ENCODE assay signal across 8 mouse cellular contexts in genomic region chr9:61369316-61370273, GRCm38 (mm10). TPM values are rescaled to one million over a fixed set of nuclear protein-coding genes. Genes with fewer than 3 reads are reported as not detected.
DNase-seq lines count a peak whose midpoint lies in the region; ATAC-seq and TF ChIP-seq lines count a peak whose summit lies in the region.

No protein-coding gene starts in this region.

- H3K9me3 ChIP-seq in MEL (replicated peaks; ENCODE audit: insufficient read depth, low read length) = no peaks in the 10 kb centered on the region
- H3K9me3 ChIP-seq in heart, embryonic 12.5 days (replicated peaks) = no peaks in the 10 kb centered on the region
- H3K9me3 ChIP-seq in kidney, embryonic 16.5 days (ENCODE audit: low read length) = no peaks in the 10 kb centered on the region
- H3K9me3 ChIP-seq in lung, postnatal 0 days (ENCODE audit: low read length) = no peaks in the 10 kb centered on the region

- TF ChIP-seq RAD21 in MEL (IDR thresholded peaks at IDR 0.05; ENCODE audit: low read depth, low read length) = no peak

- no peak for TF ChIP-seq EP300 in MEL (IDR thresholded peaks at IDR 0.05; ENCODE audit: low read depth in 1 of 2, low read length in 2 of 2)
- TF ChIP-seq EP300 in lung, postnatal 0 days (IDR thresholded peaks at IDR 0.05) = no peak

- no peak for TF ChIP-seq POLR2A in MEL (IDR thresholded peaks at IDR 0.05; ENCODE audit: control insufficient read depth in 1 of 2, insufficient read depth in 1 of 2, low read depth in 1 of 2, low read length in 2 of 2, poor library complexity in 1 of 2)

- H3K27ac ChIP-seq in MEL (ENCODE audit: control insufficient read depth, low read depth, low read length) = no peak overlapping the region
- no peak overlapping the region for H3K27ac ChIP-seq in heart, embryonic 12.5 days (ENCODE audit: poor library complexity, severe bottlenecking)
- peak overlapping the region; percentile 82 for H3K27ac ChIP-seq in kidney, embryonic 16.5 days (ENCODE audit: low read length)
- H3K27ac ChIP-seq in lung, postnatal 0 days (ENCODE audit: low read length) = peak overlapping the region; percentile 16; the same call in 1 of the 2 replicates

- H3K4me1 ChIP-seq in MEL (ENCODE audit: control insufficient read depth in 1 of 2, insufficient read depth in 2 of 2, low read length in 2 of 2) = peaks cover 0 to 14% of the 10 kb centered on the region in 2 experiments; a peak in 1 of 4 replicates
- peaks cover 48% of the 10 kb centered on the region for H3K4me1 ChIP-seq in heart, embryonic 12.5 days (replicated peaks)
- H3K4me1 ChIP-seq in kidney, embryonic 16.5 days (ENCODE audit: insufficient read depth, low read length) = peaks cover 45% of the 10 kb centered on the region
- peaks cover 28% of the 10 kb centered on the region for H3K4me1 ChIP-seq in lung, postnatal 0 days (ENCODE audit: insufficient read depth, low read depth, low read length)

- peak overlapping the region; percentile 71 for H3K4me2 ChIP-seq in heart, embryonic 12.5 days
- H3K4me2 ChIP-seq in kidney, embryonic 16.5 days (replicated peaks; ENCODE audit: low read depth, low read length) = peak overlapping the region; percentile 59
- H3K4me2 ChIP-seq in lung, postnatal 0 days (replicated peaks; ENCODE audit: low read depth, low read length) = peak overlapping the region; percentile 56

- no peak for ATAC-seq in heart, embryonic 12.5 days (ENCODE audit: insufficient number of reproducible peaks, low FRiP score)
- no peak for ATAC-seq in kidney, embryonic 16.5 days (ENCODE audit: low FRiP score, low TSS enrichment)
- ATAC-seq in lung, postnatal 0 days = no peak

- 1% methylated on average over 45 of the region's 45 CpGs for WGBS in heart, embryonic 12.5 days
- under 1% methylated on average over 45 of the region's 45 CpGs for WGBS in kidney, embryonic 16.5 days
- 1% methylated on average over 45 of the region's 45 CpGs for WGBS in lung, postnatal 0 days

- H3K4me3 ChIP-seq in MEL (ENCODE audit: control insufficient read depth in 1 of 2, insufficient read depth in 1 of 2, low read depth in 2 of 2, low read length in 2 of 2) = peak overlapping the region in 1 of 2 experiments; percentile 25; a peak in 2 of 4 replicates
- peak overlapping the region; percentile 31 for H3K4me3 ChIP-seq in heart, embryonic 12.5 days
- H3K4me3 ChIP-seq in kidney, embryonic 16.5 days (ENCODE audit: low read length) = peak overlapping the region; percentile 37
- H3K4me3 ChIP-seq in lung, postnatal 0 days (ENCODE audit: low read depth, low read length) = peak overlapping the region; percentile 19

- H3K36me3 ChIP-seq in MEL (ENCODE audit: control insufficient read depth in 1 of 2, insufficient read depth in 2 of 2, low read length in 2 of 2) = peaks cover 0 to 11% of the 10 kb centered on the region in 2 experiments; a peak in 2 of 4 replicates
- H3K36me3 ChIP-seq in heart, embryonic 12.5 days = no peaks in the 10 kb centered on the region
- H3K36me3 ChIP-seq in kidney, embryonic 16.5 days (ENCODE audit: insufficient read depth, low read length) = no peaks in the 10 kb centered on the region
- no peaks in the 10 kb centered on the region for H3K36me3 ChIP-seq in lung, postnatal 0 days (ENCODE audit: insufficient read depth, low read length)

- peak; percentile 82 for DNase-seq in CD4-positive helper T cell, adult 2 months (ENCODE audit: low read depth, low spot score)
- peak; percentile 32 for DNase-seq in MEL (ENCODE audit: low read depth, low spot score)
- DNase-seq in cerebellum, postnatal 36 days = peak; percentile 52 to 64
- peak; percentile 71 for DNase-seq in lung, postnatal 0 days (ENCODE audit: low spot score)
- DNase-seq in right cerebral cortex, postnatal 14 days = peak; percentile 31
- DNase-seq in adipocyte (ENCODE audit: low spot score) = no peak

- no peak for TF ChIP-seq CTCF in MEL (IDR thresholded peaks at IDR 0.05 in 2 of 3, conservative IDR thresholded peaks at IDR 0.05 in 1 of 3; ENCODE audit: control insufficient read depth in 1 of 3, insufficient read depth in 1 of 3, low read depth in 2 of 3, low read length in 3 of 3, poor library complexity in 1 of 3, severe bottlenecking in 1 of 3)
- peak; percentile 47 for TF ChIP-seq CTCF in lung, postnatal 0 days (IDR thresholded peaks at IDR 0.05)

- peak overlapping the region; percentile 15; the same call in 1 of the 2 replicates for H3K9ac ChIP-seq in MEL (ENCODE audit: control insufficient read depth, low read depth, low read length, poor library complexity, severe bottlenecking)
- 0 out of 2 replicates have a peak overlapping the region, but pooled peaks have one; percentile 29 for H3K9ac ChIP-seq in heart, embryonic 12.5 days
- peak overlapping the region; percentile 60 for H3K9ac ChIP-seq in kidney, embryonic 16.5 days (replicated peaks; ENCODE audit: low read length)
- H3K9ac ChIP-seq in lung, postnatal 0 days (replicated peaks; ENCODE audit: low read depth) = no peak overlapping the region

- H3K79me2 ChIP-seq in MEL (ENCODE audit: control insufficient read depth, insufficient read depth, low read length, poor library complexity) = peaks cover 32% of the 10 kb centered on the region

- H3K27me3 ChIP-seq in MEL (ENCODE audit: control insufficient read depth in 1 of 2, insufficient read depth in 2 of 2, low read length in 2 of 2) = peaks cover 0 to 3% of the 10 kb centered on the region in 2 experiments; a peak in 2 of 4 replicates
- H3K27me3 ChIP-seq in heart, embryonic 12.5 days (replicated peaks) = peaks cover 36% of the 10 kb centered on the region
- peaks cover 10% of the 10 kb centered on the region; the same call in 1 of the 2 replicates for H3K27me3 ChIP-seq in kidney, embryonic 16.5 days (ENCODE audit: insufficient read depth, low read length)
- no peaks in the 10 kb centered on the region; the same call in 1 of the 2 replicates for H3K27me3 ChIP-seq in lung, postnatal 0 days (replicated peaks; ENCODE audit: insufficient read depth, low read length)

TF ChIP-seq in MEL, 35 proteins besides CTCF, POLR2A, EP300 and RAD21:
- TF ChIP-seq MYC (IDR thresholded peaks at IDR 0.05; ENCODE audit: low read depth, low read length) (no peak), HCFC1 (IDR thresholded peaks at IDR 0.05; ENCODE audit: low read depth, low read length) (no peak), CHD1 (IDR thresholded peaks at IDR 0.05; ENCODE audit: low read depth, low read length) (no peak), TAL1 (IDR thresholded peaks at IDR 0.05; ENCODE audit: low read length) (no peak), MAFK (IDR thresholded peaks at IDR 0.05; ENCODE audit: borderline replicate concordance, low read depth, low read length) (no peak), RCOR1 (IDR thresholded peaks at IDR 0.05; ENCODE audit: low read depth, low read length) (no peak), UBTF (IDR thresholded peaks at IDR 0.05; ENCODE audit: borderline replicate concordance, insufficient read depth, low read depth, low read length) (no peak)

RNA-seq across cellular contexts. Expression of gene Tle3, which starts 2.6 kb away (rescaled TPM):
- 20.3 and 28.4 TPM in 2 replicates for total RNA-seq in MEL (2012; rRNA removed)
- 10 to 100 TPM in 1 of 2 experiments, not detected in 1; 26.8 TPM for polyA plus RNA-seq in MEL (2012; ENCODE audit: insufficient read depth in 1 of 2, insufficient read length in 2 of 2, low read depth in 1 of 2, low replicate concordance in 2 of 2, missing spikeins in 1 of 2)
- 12.7 and 12.8 TPM in 2 replicates for polyA plus RNA-seq in heart, embryonic 12.5 days (2016; fragmentation: Nextera tagmentation; extraction: Ambion mirVana)
- polyA plus RNA-seq in kidney, embryonic 16.5 days (2015; fragmentation: Nextera tagmentation; extraction: Ambion mirVana) = 26.0 and 30.8 TPM in 2 replicates
- polyA plus RNA-seq in lung, postnatal 0 days (2015; fragmentation: Nextera tagmentation; extraction: Ambion mirVana) = 16.2 and 16.3 TPM in 2 replicates

Comparison
In these comparisons a context has a peak if more than half of its experiments do, and no peak if none do; other contexts are left out.
1. H3K27ac ChIP-seq: peak in kidney, embryonic 16.5 days (single experiment) and lung, postnatal 0 days (single experiment); none in MEL (single experiment) and heart, embryonic 12.5 days (single experiment).
2. Peak in every context shown above with its lines, with median percentiles within 50 percentile points of each other: H3K4me2 ChIP-seq.